Mouse (Mus musculus) olfactory bulb, adult 2 months (tissue): ENCODE results near the gene Otoa. TPM values are rescaled to one million over a fixed set of nuclear protein-coding genes. Genes with fewer than 3 reads are reported as not detected.

ENCODE experiments used
- H3K27ac ChIP-seq: fragments of 200-500 bp; 2 replicates; pipeline ENCODE4 v1.5.1; 2012; ENCODE audit warnings: low read depth, low read length; ENCODE audit not compliant: insufficient read depth
- H3K4me1 ChIP-seq: fragments of 200-500 bp; 2 replicates; pipeline ENCODE4 v1.6.1; 2012; ENCODE audit warnings: low read length; ENCODE audit not compliant: control insufficient read depth, insufficient read depth
- H3K4me3 ChIP-seq: fragments of 200-500 bp; 2 replicates; pipeline ENCODE4 v1.5.1; 2012; ENCODE audit warnings: mild to moderate bottlenecking, low read depth, low read length, moderate library complexity; ENCODE audit not compliant: insufficient read depth
- CTCF ChIP-seq: fragments of 200-500 bp; IDR thresholded peaks from 2 replicates; pipeline ENCODE4 v1.5.1; 2012; ENCODE audit warnings: low read depth, mild to moderate bottlenecking, low read length, moderate library complexity; ENCODE audit not compliant: insufficient read depth
- POLR2A ChIP-seq: fragments of 200-500 bp; IDR thresholded peaks from 2 replicates; pipeline ENCODE4 v1.6.1; 2012; ENCODE audit warnings: mild to moderate bottlenecking, low read depth, low read length, moderate library complexity; ENCODE audit not compliant: insufficient read depth
- WGBS: fragments of 180-500 bp; shearing (Covaris S2); methylation state at CpG from one replicate; pipeline ENCODE4 v1.1.7; 2018; 5-methylcytosine and 5-hydroxymethylcytosine counted together
- polyA plus RNA-seq: library from polyadenylated mRNA; stranded (reverse); fragments of >200 nt; gene quantifications from 2 replicates; pipeline ENCODE4 v1.2.4, GENCODE M21; 2012; ENCODE audit warnings: low replicate concordance; ENCODE audit not compliant: missing spikeins, insufficient read depth, insufficient read length

The Otoa gene
- polyA plus RNA-seq, result not detected in 2 replicates

DNA sequence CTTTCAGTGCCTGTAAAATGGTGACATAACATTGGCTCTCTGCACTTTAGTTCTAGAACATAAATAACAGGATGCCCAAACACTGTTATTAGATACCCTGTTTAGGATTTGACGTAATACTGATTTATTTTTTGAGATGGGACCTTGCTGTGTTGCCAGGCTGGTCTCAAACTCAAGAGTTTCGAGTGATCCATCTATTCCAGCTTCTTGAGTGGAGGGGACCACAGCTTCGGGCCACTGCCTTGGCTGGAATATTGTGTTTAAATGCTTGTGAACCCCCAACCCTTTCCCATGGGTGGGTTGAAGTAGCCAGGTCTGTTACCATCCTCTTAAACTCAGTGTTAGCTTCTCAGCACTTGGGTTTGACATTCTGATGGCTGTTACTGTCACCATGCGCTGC is at the start of gene Otoa:
Otoa (plus strand) TSS at position 301 of the 400 bp plus-strand sequence.
- no peak within 1 kb of the TSS for H3K27ac ChIP-seq
- WGBS, result 62% methylated on average over 4 of the region's 4 CpGs
- H3K4me1 ChIP-seq, result peaks cover 3% of the 10 kb centered on the region
- no peak for TF ChIP-seq POLR2A
- TF ChIP-seq CTCF, result no peak
- H3K4me3 ChIP-seq, result no peak within 1 kb of the TSS

DNA sequence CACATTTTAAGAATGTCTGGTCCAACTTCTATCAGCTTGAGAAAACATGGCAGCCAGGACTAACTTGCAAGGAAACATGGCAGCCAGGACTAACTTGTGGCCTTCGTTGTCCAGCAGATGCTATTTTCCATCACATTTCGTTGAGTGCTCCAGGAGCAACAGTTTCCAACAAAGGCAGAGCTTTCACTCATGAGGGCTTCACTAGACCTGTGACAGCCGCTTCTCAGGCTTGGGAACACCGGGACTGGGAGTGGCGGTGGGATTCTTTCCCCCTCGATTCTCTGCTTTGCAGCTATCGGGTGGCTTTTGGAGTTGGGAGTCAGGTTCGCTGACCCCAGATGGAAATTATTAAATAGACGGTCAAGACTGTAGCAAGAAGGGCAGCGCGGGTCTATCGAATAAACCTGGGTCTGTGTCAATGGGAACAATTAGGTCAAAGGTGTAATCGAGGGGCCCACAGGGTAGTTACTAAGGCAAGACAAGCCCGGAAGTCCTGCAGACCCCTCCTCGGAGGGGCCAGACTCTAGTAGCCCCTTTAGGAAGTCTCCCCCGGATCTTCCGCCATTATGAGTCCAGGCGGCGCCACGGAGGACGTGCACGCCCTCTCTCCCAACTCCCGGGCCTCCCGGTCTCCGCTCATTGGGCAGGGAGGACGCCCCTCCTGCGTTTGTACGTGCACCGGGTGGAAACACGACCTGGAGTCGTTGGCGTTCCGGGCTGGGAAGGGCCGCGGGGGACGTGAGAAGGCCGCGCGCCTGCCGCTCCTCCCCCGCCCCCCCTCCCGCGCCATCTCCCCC is 47.4 kb upstream of the Otoa start, which contains the start of gene Mettl9:
Mettl9 (plus strand) TSS at position 590 of the 797 bp plus-strand sequence.
- H3K4me3 ChIP-seq, result peak within 1 kb of the TSS; percentile 75
- no peaks in the 10 kb centered on the region for H3K4me1 ChIP-seq
- peak within 1 kb of the TSS; percentile 70 for H3K27ac ChIP-seq
- TF ChIP-seq POLR2A (peak; percentile 85), CTCF (peak; percentile 6; the same call in 1 of the 2 replicates)
- 2% methylated on average over 43 of the region's 43 CpGs for WGBS

DNA sequence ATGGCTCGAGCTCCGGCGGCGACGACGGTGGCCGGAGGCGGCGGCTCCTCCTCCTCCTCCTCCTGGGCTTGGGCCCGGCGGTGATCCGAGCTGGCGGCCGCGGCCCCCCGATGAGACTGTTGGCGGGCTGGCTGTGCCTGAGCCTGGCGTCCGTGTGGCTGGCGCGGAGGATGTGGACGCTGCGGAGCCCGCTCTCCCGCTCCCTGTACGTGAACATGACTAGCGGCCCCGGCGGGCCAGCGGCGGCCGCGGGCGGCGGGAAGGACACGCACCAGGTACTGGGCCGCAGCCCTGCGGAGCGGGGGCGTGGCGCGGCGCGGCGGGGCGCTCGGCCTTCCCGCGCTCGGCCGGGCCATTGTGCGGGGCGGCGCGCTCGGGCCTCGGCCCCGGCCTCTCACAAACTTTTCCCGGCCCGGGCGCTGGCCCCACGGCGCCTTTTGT is 46.7 kb upstream of the Otoa start:
- H3K4me3 ChIP-seq, result peak overlapping the region; percentile 75
- no peaks in the 10 kb centered on the region for H3K4me1 ChIP-seq
- TF ChIP-seq CTCF (no peak), POLR2A (no peak)
- H3K27ac ChIP-seq, result peak overlapping the region; percentile 70
- under 1% methylated on average over 61 of the region's 63 CpGs for WGBS

DNA sequence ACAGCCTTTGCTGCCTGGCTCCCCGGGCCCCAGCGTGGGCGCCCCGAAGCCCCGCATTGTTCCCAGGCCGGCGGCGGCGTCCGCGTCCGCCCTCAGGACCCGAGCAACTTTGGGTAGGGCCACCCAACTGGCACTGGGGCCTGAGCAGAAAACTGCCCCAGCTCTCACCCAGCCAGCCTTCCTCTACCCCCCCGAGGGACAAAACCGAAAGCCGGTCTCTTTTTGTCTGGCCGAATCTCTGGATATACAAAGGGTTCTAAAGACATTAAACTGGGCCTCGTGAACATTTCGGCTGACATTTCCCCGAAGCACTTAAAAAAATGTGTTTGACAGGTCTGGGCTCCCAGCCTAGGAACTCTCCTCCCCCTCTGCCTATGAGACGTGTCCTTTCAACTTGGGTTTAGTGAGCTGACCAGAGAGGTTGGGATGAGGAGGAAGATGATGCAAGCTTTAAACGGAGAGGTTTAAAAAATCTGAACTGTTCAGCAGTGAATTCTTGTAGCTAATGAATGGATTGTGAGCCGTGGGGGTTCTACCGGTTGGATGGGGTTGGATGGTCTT is 46.2 kb upstream of the Otoa start:
- under 1% methylated on average over 24 of the region's 24 CpGs for WGBS
- Histone ChIP-seq H3K27ac (peak overlapping the region; percentile 70; the same call in 1 of the 2 replicates), H3K4me3 (peak overlapping the region; percentile 75), H3K4me1 (0 out of 2 replicates have a peak, but pooled peaks cover 2% of the 10 kb centered on the region)
- TF ChIP-seq POLR2A, result no peak

DNA sequence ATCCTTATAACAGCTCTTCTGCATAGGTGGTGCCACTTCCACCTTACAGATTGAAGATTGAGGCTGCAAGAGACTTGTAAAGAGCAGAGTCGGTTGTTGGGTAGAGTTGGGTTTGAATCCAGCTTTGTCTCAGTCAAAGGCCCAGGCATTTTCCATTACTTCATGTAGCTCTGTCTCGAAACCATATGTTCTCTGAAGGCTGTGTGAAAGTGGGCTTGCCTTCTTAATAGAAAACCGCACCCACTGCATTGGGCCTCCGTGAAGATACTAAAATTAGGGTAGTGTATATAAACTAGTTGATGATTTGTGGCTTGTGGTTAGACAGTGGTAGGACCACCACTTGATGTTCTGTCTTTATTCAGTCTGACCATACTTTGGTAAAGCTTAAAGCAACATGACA is 40.9 kb upstream of the Otoa start:
- Histone ChIP-seq H3K27ac (no peak overlapping the region), H3K4me1 (0 out of 2 replicates have a peak, but pooled peaks cover 2% of the 10 kb centered on the region), H3K4me3 (no peak overlapping the region)
- 82% methylated on average over 4 of the region's 4 CpGs for WGBS
- TF ChIP-seq CTCF (no peak), POLR2A (no peak)

DNA sequence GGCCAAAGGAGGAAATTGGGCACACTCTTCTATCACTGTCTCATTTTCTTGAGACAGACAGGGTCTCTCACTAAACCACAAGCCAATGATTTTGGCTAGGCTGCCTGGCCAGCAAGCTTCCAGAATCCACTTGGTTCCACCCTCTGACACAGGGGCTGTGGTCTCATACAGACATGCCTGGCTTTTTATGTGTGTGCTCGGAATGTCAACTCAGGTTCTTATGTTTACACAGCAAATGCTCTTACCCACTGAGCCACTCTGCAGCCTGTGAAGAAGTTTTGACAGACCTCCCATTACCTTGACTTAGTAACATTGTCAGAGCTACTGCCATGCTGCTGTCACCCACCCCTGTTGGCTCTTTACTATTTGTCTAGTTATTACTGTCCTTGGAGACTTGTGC is 39.5 kb upstream of the Otoa start:
- 84% methylated on average over 1 of the region's 1 CpGs for WGBS
- Histone ChIP-seq H3K27ac (no peak overlapping the region), H3K4me3 (no peak overlapping the region), H3K4me1 (0 out of 2 replicates have a peak, but pooled peaks cover 2% of the 10 kb centered on the region)
- TF ChIP-seq POLR2A (no peak), CTCF (no peak)

DNA sequence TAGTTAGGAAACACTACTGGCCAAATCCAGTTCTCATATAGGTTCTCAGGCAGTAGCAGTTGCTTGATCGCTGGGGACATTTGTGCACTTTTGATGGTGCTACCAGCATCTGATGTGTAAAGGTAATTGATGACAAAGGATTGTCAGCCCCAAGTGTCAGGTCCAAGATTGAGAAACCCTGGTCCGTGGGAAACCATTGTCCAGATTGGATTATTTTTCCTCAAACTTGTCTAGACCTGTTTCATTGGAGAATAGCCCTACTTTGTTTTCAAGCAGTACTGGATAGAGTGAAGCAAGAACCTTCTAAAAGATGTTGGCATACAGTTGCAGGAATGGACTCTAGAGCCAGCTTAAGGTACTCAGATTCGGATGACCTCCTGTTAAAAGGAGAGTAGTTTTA is 38.4 kb upstream of the Otoa start:
- no peak overlapping the region for H3K4me3 ChIP-seq
- 91% methylated on average over 3 of the region's 3 CpGs for WGBS
- TF ChIP-seq CTCF (no peak), POLR2A (no peak)
- no peak overlapping the region for H3K27ac ChIP-seq
- 0 out of 2 replicates have a peak, but pooled peaks cover 2% of the 10 kb centered on the region for H3K4me1 ChIP-seq

DNA sequence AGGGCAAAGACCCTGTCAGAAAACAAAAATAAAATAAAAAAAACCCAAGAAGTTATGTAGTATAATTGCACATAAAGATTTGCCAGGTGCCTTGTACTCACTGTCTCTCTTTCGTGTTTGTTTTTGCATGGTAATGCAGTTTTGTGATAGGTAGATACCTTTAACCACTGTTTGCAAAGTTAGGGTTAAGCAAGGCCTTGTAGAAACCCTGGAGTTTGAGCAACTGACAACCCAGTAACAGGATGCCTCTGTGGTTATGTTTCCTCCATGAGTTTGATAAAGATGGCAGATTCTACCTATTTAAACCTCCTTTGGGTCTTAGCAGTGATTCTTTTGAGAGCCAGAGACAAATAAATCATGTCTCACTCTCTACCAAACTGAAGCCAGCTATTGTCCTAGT is 37.9 kb upstream of the Otoa start:
- TF ChIP-seq CTCF (no peak), POLR2A (no peak)
- Histone ChIP-seq H3K27ac (no peak overlapping the region), H3K4me3 (no peak overlapping the region), H3K4me1 (peaks cover 3% of the 10 kb centered on the region; the same call in 1 of the 2 replicates)
- 93% methylated on average over 1 of the region's 1 CpGs for whole genome bisulfite sequencing

DNA sequence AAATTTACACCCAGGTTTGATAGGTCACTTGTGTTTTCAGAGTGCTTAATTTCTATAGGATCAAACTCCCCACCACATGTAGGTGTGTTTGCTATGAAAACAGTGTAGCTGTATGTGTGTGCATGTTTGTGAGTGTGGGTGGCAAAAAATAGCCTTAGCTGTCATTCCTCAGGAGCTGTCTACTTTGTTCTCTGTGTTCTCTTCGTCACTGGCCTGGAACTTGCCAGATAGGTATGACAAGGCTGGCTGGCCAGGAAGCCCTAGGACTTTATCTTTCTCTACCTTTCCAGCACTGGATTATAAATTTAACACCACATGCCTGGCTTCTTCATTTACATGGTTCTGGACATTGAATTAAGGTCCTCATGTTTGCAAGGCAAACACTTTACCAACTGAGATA is 37.2 kb upstream of the Otoa start:
- TF ChIP-seq POLR2A, result no peak
- no peak for TF ChIP-seq CTCF
- WGBS, result 79% methylated on average over 1 of the region's 1 CpGs
- peaks cover 4% of the 10 kb centered on the region; the same call in 1 of the 2 replicates for H3K4me1 ChIP-seq

More for the DNA sequence above, 37.2 kb upstream of the Otoa start:
- H3K4me3 ChIP-seq, result no peak overlapping the region
- H3K27ac ChIP-seq, result no peak overlapping the region
